Mouse (Mus musculus): ENCODE measurements around the gene Zg16.
A peak's percentile ranks its signal among the peaks of the same experiment; 100 is the strongest.

The Zg16 gene

DNA sequence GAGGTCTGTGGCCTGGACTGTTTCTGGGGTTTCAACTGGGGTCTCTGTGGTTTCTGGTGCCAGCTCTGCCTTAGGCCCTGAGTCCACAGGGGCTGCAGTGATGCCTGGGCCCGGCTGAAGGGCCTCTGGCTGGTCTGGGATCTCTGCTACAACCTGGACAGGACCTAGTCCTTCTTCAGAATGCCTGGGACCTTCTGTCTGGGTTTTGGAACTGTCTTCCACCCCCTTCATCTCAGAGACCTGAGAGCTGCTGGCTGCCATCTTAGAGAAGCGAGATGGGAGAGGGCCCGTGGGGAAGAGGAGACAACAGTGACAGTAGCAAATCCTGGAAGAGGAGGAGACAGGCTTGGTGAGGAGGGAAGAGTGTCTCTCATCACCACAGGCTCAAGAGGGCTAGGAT lies 67.1 kb downstream of the Zg16 start:
- peak; percentile 59 for DNase-seq

DNA sequence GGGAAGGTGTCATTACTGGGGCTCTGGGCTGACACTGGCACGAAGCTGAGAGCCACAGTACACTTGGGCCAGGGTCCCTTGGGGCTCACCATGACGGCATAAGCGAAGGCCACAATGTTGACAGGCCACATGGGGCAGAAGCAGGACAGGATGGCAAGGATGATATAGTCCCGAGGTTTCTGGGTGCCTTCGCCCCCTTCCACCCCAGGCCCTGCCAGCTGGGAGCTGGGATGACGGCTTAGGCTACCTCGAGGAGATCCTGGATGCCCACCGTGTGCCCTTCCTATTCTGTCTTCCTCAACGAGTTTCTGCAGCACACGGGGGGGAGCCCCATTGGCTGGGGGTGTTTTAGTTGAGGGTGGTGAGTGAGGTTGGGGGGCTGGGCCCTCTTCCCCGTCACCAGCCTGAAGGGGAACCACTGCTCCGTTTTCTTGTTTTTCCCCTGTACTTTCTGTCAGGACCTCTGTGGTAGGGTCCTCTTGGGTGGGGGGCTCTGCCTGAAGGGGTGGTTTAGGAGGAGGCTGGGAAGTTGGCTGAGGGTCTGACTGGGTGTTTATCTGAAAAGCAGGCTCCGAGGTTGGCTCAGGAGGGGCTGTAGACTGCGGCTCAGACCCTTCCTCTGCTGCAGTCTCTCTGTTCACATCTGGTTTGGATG lies 67.7 kb downstream of the Zg16 start:
- DNase-seq: peak; percentile 47 to 53

DNA sequence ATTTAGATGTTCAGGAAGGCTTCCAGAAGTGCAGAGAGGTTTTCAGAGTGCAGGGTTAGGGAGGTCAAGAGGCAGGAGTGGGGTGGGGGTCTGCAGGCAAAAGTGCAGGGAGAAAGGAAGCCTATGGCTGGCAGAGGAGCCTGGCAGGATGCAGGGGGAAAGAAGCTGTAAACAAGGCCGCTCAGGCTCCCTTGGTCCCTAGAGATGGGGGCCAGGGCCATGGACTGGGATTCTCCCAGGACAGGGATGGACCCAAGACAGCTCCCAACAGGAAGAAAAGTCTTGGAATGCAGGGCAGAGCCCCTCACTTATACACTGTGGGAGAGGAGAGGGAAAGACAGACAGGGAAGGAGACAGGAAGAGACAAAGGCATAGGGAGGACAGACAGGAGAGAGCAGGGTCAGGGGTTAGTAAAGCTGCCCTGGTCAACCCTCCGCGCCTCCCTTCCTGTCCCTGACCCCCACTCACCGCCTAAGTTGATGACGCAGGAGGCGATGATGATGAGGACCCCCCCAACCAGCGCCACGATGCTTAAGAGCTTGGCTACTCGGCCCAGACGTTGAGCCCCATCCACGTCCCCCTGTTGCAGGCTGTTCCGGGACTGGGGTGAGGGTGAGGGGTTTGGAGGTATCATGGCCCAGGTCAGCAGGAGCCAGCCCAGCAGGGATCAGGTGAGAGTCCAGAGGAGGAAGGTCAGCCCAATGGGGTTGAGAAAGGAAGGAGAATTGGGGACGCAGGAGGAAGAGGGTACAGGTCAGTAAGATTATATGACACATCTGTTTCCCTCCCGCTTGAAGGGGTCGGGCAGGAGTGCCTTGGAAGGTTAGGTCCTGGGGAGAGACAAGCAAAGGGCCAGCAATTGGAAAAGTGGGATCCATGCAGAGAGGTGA lies 68.5 kb downstream of the Zg16 start:
- peak; percentile 49 to 52 for DNase-seq

DNA sequence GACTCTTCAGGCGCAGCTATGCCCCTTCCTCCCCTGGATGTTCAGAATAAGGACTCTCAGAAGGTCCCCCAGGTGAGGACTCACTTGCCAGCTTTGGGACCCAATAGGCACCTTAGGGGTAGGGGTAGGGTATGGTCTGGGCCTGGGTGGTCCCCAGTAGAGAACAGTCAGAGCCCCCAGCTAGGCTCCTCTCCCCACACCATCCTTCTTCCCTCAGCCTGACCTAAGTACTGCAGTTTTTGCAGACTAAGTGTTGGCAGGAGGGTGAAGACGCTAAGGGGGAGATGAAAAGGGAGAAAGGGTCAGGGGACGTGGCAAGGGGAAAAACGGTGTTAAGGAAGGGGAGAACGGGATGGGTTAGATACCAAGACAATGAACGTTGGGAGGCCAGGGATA lies 69.2 kb downstream of the Zg16 start:
- peak; percentile 32 to 34 for DNase-seq

DNA sequence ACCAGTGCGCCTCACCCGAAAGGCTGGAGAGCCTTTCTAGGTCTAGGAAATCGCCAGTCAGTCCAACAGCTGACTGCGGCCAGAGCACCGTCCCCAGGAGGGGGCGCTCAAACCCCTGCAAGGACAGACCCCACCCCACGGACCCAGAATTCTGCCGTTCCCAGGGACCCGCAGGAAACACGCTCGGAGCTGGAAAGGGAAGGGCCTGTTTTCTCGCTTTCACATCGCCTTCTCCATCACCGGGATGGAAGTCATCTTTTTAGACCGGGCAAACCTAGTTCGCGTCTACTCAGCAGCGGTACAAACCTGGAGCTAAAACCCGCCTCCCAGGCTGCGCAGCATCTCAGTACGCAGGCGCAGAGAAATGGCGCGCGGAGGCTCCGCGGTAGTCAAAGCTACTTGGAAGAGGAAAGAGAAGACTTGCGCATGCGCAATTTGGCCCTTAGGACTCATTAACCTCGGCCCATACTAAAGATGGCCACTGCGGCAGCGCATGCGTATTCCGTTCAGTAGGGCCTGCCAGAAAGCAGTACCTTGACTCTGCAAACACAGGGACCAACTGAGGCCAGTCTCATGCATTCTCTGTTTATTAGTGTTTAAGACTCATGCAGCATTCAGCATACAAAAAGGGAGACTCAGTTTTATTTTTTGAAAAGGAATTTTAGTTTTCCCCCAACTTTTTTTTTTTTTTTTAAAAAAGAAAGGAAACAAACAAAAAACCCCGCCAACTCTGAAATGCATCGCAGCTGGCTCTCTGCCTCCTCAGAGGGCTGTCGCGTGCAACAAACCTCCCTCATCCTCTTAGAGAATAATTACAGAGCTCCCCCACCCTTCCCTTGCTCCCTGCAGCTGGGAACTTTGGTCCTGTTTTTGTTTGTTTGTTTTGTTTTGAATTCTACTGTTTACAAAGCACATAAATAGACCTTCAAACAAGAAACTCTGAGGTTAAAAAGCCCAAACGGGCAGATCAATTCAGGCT lies 69.9 kb downstream of the Zg16 start, which contains the start of gene Pagr1a:
Gene Pagr1a (minus strand): TSS at position 382 of the 979 bp plus-strand sequence.
- peak; percentile 97 to 98 for DNase-seq

DNA sequence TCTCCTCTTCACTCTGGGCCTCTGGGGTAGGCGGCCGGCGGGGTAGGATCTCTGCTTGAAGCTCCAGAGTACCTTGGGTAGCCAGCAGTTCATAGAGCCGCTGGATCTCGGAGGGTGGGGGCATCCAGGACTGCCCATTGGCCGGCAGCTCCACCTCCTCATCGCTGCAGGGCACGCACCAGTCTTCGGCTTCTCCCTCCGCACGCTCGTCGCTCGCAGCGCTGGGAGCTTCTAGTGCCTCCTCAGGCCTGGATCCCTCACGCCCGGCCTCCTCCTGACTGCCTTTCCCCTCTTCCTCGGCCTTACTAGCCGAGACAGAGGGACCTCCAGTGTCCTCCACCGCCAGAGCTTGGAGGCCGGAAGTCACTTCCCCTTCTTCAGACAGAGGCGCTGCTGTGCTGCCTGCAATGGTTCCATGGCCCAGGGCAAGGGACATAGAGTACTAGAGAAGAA lies 70.6 kb downstream of the Zg16 start:
- peak; percentile 78 to 80 for DNase-seq

DNA sequence TGATC lies 70.8 kb downstream of the Zg16 start, which contains the start of gene Pagr1b:
Gene Pagr1b (minus strand): TSS at position 4 of the 5 bp plus-strand sequence.
- DNase-seq: no peak

DNA sequence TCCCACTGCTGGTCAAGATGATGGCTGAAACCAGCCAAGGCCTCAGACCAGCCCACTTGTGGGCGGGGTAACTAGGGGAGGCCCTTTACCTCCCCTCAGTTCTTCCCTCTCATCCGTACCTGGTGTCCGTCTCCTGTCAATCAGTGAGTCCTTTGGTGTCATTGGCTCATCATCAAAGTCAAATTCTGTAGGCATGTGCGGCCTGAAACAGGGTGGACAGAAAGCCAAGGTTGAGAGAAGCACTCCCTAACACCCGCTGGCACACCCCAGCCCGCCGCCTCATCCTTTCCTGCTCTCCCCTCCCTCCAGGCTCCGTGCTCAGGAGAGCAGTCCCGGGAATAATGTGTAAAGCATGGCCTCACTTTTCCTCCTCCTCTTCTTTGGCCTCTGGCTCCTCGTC lies 71.0 kb downstream of the Zg16 start:
- peak in 1 of 2 experiments; percentile 74 for DNase-seq

DNA sequence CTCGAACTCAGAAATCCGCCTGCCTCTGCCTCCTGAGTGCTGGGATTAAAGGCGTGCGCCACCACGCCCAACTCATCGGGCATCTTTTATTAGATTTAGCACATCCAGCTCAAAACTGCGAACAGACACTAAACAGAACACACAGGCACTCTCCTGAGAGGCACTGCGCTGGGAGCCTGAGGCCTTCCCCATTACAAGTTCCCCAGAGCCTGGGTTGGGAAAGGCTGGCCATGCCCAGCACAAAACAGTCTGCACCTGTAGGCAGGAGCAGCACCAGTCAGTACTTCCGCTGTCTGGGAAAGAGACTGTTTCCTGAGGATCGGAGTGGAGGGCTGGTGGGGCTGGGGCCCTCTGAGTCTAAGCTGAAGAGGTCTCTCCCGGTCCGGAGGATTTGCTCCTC lies 72.1 kb downstream of the Zg16 start:
- peak; percentile 32 to 42 for DNase-seq

DNA sequence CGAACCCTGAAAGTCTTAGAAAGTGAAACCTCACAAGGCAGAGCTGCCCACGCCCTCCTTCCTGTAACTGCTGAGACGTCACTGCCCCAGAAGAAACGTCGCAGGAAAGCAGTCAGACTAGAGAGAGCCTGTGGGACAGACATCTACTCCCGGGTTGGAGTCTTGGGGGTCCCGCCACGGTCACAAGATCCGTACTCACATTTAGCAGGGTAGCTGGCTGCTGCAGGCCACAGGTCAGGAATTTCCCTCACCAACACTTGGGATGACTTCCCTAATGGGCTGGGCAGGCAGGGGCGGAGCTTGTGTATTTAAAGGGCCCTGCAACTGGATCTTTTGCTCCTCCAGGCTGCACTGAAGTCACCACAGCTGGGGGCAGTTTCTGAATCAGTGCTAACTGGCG lies 72.8 kb downstream of the Zg16 start, which contains the start of gene Mvp:
Gene Mvp (minus strand): TSS at position 302 of the 400 bp plus-strand sequence.
- DNase-seq: peak; percentile 66 to 74

DNA sequence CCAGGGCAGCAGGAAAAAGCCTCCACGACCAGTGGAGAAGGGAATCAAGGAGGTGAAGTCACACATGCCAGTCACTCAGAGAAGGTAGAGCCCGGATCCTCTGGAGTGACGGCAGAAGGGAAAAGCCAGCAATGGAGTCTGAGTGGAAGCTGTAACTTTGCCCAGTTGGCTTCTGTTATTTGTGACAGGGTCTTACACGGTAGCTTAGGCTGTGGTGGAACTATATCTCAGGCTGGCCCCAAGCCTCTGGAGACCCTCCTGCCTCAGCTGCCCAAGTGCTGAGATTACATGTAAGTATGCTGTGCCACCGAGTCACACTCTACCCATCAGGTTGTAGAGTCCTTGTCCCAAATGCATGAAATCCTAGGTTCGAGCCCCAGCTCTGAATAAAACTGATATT lies 73.7 kb downstream of the Zg16 start:
- peak in 1 of 2 experiments; percentile 32 for DNase-seq

DNA sequence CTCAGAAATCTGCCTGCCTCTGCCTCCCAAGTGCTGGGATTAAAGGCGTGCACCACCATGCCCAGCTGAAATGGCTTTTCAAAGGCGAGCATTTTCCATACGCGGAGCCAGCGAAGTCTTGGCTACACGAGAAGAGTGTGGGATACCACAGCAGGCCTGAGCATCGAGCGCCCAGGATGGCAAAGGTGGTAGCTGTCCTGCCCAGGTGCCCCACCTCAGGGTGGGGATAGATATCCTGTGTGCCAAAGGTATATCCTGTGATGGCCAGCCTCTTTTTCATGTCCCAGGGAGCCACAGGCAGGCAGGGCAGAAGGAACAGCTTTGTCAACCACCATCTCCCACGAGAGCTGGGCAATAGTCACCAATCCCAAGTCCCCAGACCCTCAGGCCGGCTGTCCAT lies 74.3 kb downstream of the Zg16 start:
- peak in 1 of 2 experiments; percentile 44 for DNase-seq

DNA sequence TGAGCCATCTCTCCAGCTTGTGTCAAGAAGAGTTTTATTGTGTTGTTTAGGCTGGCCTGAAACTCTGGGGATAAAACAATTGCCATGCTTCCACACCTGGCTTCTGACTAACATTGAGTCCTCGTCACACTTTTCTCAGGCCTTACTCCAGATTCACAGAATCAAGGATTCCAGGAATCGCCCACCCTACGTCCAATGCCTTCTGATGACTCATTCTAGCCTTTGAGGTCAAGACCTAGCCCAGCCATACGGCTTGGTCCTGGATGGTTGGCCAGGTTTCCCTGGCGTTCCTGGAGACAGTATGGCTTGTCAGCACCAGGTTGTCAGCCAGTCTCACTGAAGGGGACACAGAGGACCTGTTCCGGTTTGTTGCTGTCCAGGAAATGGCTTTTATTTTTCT lies 74.8 kb downstream of the Zg16 start:
- DNase-seq: peak; percentile 38 to 49

DNA sequence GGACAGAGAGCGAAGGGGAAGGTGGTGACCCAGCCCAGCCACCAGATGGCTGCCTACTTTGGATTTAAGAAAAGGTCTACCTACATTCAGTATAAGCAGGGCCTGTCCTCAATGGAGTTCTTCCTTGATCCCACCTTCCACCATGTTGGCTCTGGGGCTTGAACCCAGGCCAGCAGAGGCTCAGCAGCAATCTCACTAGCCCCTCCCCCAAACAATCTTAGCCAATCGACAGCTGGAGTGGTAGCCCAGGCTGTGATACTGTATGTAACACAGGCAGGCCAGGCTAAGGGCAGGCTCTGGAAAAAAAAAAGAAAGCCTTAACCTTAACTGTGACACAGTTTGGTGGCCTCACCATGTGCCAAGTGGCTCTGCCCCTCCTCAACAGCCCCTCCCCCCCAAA lies 75.4 kb downstream of the Zg16 start:
- peak in 1 of 2 experiments; percentile 45 for DNase-seq

DNA sequence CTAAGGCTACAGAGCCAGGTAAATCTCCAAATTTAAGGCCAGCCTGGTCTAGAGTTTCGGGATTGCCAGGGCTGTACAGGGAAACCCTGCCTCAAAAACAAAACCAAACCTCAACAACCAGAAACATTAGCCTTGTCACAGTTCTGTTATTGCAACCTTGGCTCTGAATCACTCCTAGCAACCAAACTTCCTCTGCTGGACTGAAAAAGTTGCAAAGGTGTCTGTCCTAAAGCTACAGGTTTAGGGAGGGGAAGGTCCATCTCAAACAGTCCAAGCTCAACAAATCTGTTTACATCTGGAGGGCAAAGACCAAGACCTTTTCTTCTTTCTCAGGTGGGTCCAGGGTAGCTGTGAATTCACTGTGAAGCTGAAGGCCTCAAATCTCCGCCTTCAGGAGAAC lies 76.1 kb downstream of the Zg16 start:
- no peak for DNase-seq

DNA sequence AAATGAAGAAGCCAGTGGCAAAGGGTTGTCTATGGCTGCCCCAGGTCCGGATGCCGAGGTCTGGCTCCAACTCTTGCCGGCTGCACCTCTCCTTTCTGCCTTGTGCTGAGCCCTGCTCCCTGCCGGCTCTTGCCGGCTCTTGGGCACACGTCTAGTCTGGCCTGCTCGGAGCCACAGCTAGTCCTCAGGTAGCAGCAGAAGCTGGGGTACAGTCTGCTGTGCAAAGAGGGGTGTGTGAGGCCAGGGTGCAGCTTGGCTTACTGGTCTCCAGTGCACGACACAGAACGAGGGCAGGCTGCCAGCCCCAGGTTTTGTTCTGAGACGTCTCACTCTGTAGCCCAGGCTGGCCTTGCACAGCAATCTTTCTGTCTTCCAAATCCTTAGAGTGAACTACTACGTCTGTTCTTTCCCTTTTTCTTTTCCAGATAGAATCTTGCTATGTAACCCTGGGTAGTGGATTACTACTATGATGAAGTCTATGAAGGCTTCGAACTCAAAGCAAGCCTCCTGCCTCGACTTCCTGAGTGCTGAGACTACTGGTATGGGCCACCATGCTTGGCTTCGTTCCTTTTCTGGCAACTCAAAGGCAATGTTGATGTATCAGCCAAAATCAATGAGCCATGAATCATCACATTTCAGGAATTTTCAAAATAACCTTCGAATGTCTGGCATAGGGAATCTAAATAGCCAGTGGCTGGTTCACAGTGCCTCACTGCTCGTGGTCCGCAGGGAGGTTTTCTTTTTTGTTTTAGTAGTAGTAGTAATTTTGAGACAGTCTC lies 77.6 kb downstream of the Zg16 start:
- DNase-seq: peak; percentile 75 to 78

DNA sequence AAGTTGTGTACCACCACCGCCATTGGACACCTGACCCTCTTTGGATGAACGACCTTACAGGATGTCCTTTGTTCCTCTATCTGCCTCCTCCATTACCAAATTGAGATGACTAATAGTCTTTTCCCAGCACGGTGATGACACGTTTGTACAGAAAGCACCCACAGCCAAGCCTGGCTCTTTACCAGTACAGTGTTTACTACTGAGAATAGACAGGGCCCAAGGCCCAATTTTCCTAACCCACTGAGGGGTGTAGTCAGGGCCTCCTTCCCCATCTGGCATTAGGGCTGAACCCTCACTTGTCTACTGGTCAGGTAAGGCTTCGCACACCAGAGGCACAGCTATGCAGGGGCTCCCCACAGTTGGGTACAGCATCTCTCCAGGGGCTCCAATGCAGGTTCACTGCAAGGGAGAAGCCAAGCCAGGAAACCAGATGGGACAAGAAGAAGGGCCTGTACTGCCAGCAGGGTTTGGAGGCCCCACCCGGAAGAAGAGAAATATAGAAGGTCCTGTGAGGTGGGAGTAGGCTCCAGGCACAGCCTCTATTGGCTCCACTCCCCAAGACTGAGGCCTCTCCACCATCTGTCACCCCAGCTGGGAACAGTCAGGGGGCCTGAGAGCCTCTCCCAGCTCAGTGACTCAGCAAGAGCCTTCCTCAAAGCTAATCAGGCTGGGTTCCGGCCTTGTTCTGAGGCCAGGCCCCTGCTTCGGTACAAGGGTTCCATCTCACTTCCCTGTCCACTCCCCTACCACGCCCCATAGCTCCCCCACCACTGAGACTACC lies 78.7 kb downstream of the Zg16 start:
- peak; percentile 97 to 98 for DNase-seq

DNA sequence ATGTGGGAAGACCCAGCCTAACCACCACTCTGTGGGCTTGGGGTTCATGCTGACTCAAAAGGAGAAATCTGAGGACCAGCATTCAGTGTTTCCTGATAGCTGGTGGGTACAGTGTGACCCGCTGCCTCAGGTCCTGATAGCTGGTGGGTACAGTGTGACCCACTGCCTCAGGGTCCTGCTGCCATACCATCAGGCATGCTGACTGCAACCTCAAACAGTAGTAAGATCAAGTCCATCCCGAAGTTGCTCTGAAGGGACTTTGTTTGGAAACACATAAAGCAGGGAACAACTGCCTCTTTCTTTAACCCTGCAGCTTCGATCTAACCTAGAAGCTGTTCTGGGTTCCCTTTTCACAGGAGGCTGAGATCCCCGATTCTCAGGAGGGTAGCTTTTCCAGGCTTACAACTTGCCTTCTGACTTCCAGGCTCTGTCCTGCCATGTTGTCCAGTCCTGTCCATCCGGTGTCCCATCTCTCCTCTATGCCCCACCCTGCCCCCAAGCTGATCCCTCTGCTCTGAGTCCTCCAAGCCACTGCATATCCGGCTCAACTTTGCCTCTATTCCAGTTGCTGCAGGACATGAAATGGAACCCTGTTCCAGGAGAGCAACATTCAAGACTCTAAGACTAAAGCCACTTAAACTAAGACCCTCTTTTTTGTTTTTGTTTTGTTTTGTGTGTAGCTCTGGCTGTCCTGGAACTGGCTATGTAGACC lies 79.7 kb downstream of the Zg16 start:
- DNase-seq: peak; percentile 46 to 53

DNA sequence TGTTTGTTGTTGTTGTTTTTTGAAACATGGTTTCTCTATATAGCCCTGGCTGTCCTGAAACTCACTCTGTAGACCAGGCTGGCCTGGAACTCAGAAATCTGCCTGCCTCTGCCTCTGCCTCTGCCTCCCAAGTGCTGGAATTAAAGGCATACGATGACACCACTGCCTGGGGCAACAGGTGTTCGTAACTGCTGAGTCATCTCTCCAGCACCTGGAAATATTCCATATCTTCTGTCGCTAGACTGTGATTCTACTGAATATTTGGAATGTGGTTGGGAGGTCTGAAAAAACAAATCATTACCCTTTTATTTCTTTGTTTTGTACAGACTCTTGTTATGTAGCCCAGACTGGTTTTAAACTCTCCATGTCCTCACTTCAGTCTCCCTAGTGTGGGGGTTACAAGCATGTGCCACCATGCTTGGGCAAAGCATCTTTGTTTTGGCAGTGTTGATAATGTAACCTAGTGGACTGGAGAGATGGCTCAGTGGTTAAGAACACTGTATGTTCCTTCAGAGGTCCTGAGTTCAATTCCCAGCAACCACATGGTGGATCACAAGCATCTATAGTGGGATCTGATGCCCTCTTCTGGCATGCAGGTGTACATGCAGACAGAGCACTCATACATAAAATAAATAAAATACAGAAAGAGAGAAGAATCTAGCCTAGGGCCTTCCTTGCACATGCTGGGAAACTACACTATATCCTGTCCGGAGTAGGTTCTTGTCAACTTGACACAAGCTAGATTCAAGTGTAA lies 82.8 kb downstream of the Zg16 start:
- no peak for DNase-seq

DNA sequence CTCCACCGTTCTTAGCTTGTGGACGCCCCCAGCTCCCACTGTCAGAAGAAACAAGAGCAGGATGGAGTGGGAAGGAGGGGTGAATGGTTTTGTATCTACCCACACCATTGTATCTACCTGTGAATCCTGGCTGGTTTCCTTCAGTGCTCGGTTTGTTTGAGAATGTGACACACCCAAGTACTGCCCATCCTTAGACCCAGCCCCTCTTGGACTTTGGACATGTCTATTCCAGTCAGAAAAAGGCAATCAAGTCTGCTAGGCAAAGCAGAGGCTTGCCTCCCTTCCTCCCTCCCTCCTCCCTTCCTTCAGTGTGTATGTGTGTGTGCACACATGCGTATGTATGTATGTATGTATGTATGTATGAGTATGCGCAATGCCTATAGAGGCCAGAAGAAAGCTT lies 83.5 kb downstream of the Zg16 start:
- DNase-seq: no peak
